Mouse (Mus musculus): Measurements from ENCODE around the gene Hist1h3e. TPM values are rescaled to one million over a fixed set of nuclear protein-coding genes. Genes with fewer than 3 reads are reported as not detected.
A peak's percentile ranks its signal among the peaks of the same experiment; 100 is the strongest.
"Not testable (repeated sequence)": the region's sequence is repeated elsewhere in the genome, so short reads cannot be mapped to it uniquely, and the experiment has no call there.

Gene Hist1h3e
- polyA plus RNA-seq (2015; fragmentation: Nextera tagmentation; extraction: Ambion mirVana): 2.6 and 2.7 TPM in 2 replicates

GRCm38 (mm10) chr13:23561883-23562659, at the start of gene Hist1h3e:
TSS of gene Hist1h3e (minus strand) at chr13:23562369.
- WGBS: under 1% methylated on average over 37 of the region's 67 CpGs
- H3K36me3 ChIP-seq, H3K27me3 ChIP-seq, H3K9me3 ChIP-seq, H3K4me1 ChIP-seq: not testable (repeated sequence)
- H3K4me3 ChIP-seq: peak within 1 kb of the TSS; percentile 50
- H3K9ac ChIP-seq (replicated peaks): peak within 1 kb of the TSS; percentile 72
- peak; percentile 95 for ATAC-seq (replicated peaks)
- peak within 1 kb of the TSS; percentile 65 for H3K4me2 ChIP-seq (replicated peaks)
- peak within 1 kb of the TSS; percentile 97 for H3K27ac ChIP-seq (replicated peaks)

- Histone ChIP-seq H3K4me2 (replicated peaks) (no peak overlapping the region), H3K27ac (replicated peaks) (no peak overlapping the region), H3K4me1 (no peaks in the 10 kb centered on the region), H3K36me3 (no peaks in the 10 kb centered on the region), H3K9me3 (no peaks in the 10 kb centered on the region), H3K9ac (replicated peaks) (no peak overlapping the region), H3K27me3 (no peaks in the 10 kb centered on the region), H3K4me3 (no peak overlapping the region)
- 89% methylated on average over 3 of the region's 3 CpGs for WGBS
- no peak for ATAC-seq (replicated peaks)
Measured at GRCm38 (mm10) chr13:23611638-23612037, 49.5 kb upstream of the Hist1h3e start.

GRCm38 (mm10) chr13:23610393-23610792, 48.2 kb upstream of the Hist1h3e start:
- H3K27ac ChIP-seq (replicated peaks): no peak overlapping the region

GRCm38 (mm10) chr13:23609844-23610243, 47.7 kb upstream of the Hist1h3e start:
- no peaks in the 10 kb centered on the region for H3K27me3 ChIP-seq
- no peak overlapping the region for H3K4me2 ChIP-seq (replicated peaks)
- no peaks in the 10 kb centered on the region for H3K36me3 ChIP-seq
- H3K9me3 ChIP-seq: no peaks in the 10 kb centered on the region
- no peak overlapping the region for H3K9ac ChIP-seq (replicated peaks)
- H3K4me3 ChIP-seq: no peak overlapping the region
- ATAC-seq (replicated peaks): no peak
- no peaks in the 10 kb centered on the region for H3K4me1 ChIP-seq
- no peak overlapping the region for H3K27ac ChIP-seq (replicated peaks)

More at GRCm38 (mm10) chr13:23610393-23610792, 48.2 kb upstream of the Hist1h3e start:
- WGBS: 82% methylated on average over 2 of the region's 2 CpGs
- Histone ChIP-seq H3K36me3 (no peaks in the 10 kb centered on the region), H3K9me3 (no peaks in the 10 kb centered on the region), H3K4me2 (replicated peaks) (no peak overlapping the region), H3K4me3 (no peak overlapping the region), H3K27me3 (no peaks in the 10 kb centered on the region), H3K9ac (replicated peaks) (no peak overlapping the region), H3K4me1 (no peaks in the 10 kb centered on the region)
- no peak for ATAC-seq (replicated peaks)

- 91% methylated on average over 4 of the region's 4 CpGs for WGBS
- Histone ChIP-seq H3K9ac (replicated peaks) (no peak overlapping the region), H3K9me3 (no peaks in the 10 kb centered on the region), H3K27me3 (no peaks in the 10 kb centered on the region), H3K4me1 (no peaks in the 10 kb centered on the region), H3K27ac (replicated peaks) (no peak overlapping the region), H3K4me3 (no peak overlapping the region), H3K4me2 (replicated peaks) (no peak overlapping the region), H3K36me3 (no peaks in the 10 kb centered on the region)
- ATAC-seq (replicated peaks): no peak
Measured at GRCm38 (mm10) chr13:23609209-23609608, 47.0 kb upstream of the Hist1h3e start.

GRCm38 (mm10) chr13:23605052-23605451, 42.9 kb upstream of the Hist1h3e start:
- no peak overlapping the region for H3K27ac ChIP-seq (replicated peaks)
- no peak overlapping the region for H3K4me2 ChIP-seq (replicated peaks)
- no peaks in the 10 kb centered on the region for H3K36me3 ChIP-seq
- no peak for ATAC-seq (replicated peaks)
- no peak overlapping the region for H3K9ac ChIP-seq (replicated peaks)
- H3K4me1 ChIP-seq: no peaks in the 10 kb centered on the region
- H3K27me3 ChIP-seq: no peaks in the 10 kb centered on the region
- no peaks in the 10 kb centered on the region for H3K9me3 ChIP-seq
- WGBS: 89% methylated on average over 3 of the region's 3 CpGs
- H3K4me3 ChIP-seq: no peak overlapping the region

- no peak overlapping the region for H3K4me2 ChIP-seq (replicated peaks)
- no peak overlapping the region for H3K4me3 ChIP-seq
- no peaks in the 10 kb centered on the region for H3K4me1 ChIP-seq
- H3K9me3 ChIP-seq: no peaks in the 10 kb centered on the region
- H3K36me3 ChIP-seq: no peaks in the 10 kb centered on the region
- 92% methylated on average over 3 of the region's 3 CpGs for WGBS
- no peak for ATAC-seq (replicated peaks)
- H3K27ac ChIP-seq (replicated peaks): no peak overlapping the region
- no peak overlapping the region for H3K9ac ChIP-seq (replicated peaks)
- no peaks in the 10 kb centered on the region for H3K27me3 ChIP-seq
Measured at GRCm38 (mm10) chr13:23604452-23604851, 42.3 kb upstream of the Hist1h3e start.

- H3K27me3 ChIP-seq: no peaks in the 10 kb centered on the region
- ATAC-seq (replicated peaks): no peak
- no peak overlapping the region for H3K27ac ChIP-seq (replicated peaks)
- H3K36me3 ChIP-seq: no peaks in the 10 kb centered on the region
- no peaks in the 10 kb centered on the region for H3K4me1 ChIP-seq
- H3K9ac ChIP-seq (replicated peaks): no peak overlapping the region
- H3K4me2 ChIP-seq (replicated peaks): no peak overlapping the region
- H3K9me3 ChIP-seq: no peaks in the 10 kb centered on the region
- WGBS: 91% methylated on average over 7 of the region's 7 CpGs
- H3K4me3 ChIP-seq: no peak overlapping the region
Measured at GRCm38 (mm10) chr13:23603182-23603699, 41.1 kb upstream of the Hist1h3e start.

GRCm38 (mm10) chr13:23597957-23598356, 35.8 kb upstream of the Hist1h3e start:
- H3K36me3 ChIP-seq: no peaks in the 10 kb centered on the region
- H3K27me3 ChIP-seq: no peaks in the 10 kb centered on the region
- 8% methylated on average over 9 of the region's 9 CpGs for WGBS
- H3K9ac ChIP-seq (replicated peaks): no peak overlapping the region
- H3K4me1 ChIP-seq: no peaks in the 10 kb centered on the region
- no peak for ATAC-seq (replicated peaks)
- H3K4me2 ChIP-seq (replicated peaks): no peak overlapping the region
- no peak overlapping the region for H3K4me3 ChIP-seq
- H3K9me3 ChIP-seq: no peaks in the 10 kb centered on the region
- H3K27ac ChIP-seq (replicated peaks): no peak overlapping the region

GRCm38 (mm10) chr13:23595622-23596372, 33.6 kb upstream of the Hist1h3e start:
- Histone ChIP-seq H3K4me3 (no peak overlapping the region), H3K27me3 (no peaks in the 10 kb centered on the region), H3K27ac (replicated peaks) (no peak overlapping the region), H3K36me3 (no peaks in the 10 kb centered on the region), H3K4me2 (replicated peaks) (no peak overlapping the region), H3K4me1 (no peaks in the 10 kb centered on the region), H3K9me3 (no peaks in the 10 kb centered on the region), H3K9ac (replicated peaks) (no peak overlapping the region)
- 87% methylated on average over 7 of the region's 7 CpGs for WGBS
- no peak for ATAC-seq (replicated peaks)

GRCm38 (mm10) chr13:23595185-23595584, 33.0 kb upstream of the Hist1h3e start:
- Histone ChIP-seq H3K27ac (replicated peaks) (no peak overlapping the region), H3K4me3 (no peak overlapping the region), H3K9me3 (no peaks in the 10 kb centered on the region), H3K36me3 (no peaks in the 10 kb centered on the region), H3K27me3 (no peaks in the 10 kb centered on the region), H3K9ac (replicated peaks) (no peak overlapping the region), H3K4me2 (replicated peaks) (no peak overlapping the region), H3K4me1 (no peaks in the 10 kb centered on the region)
- ATAC-seq (replicated peaks): no peak
- WGBS: 77% methylated on average over 2 of the region's 2 CpGs

- H3K4me3 ChIP-seq: no peak overlapping the region
- no peaks in the 10 kb centered on the region for H3K9me3 ChIP-seq
- H3K36me3 ChIP-seq: no peaks in the 10 kb centered on the region
- H3K4me2 ChIP-seq (replicated peaks): no peak overlapping the region
- WGBS: 87% methylated on average over 5 of the region's 5 CpGs
- no peak overlapping the region for H3K9ac ChIP-seq (replicated peaks)
- H3K27ac ChIP-seq (replicated peaks): no peak overlapping the region
- no peaks in the 10 kb centered on the region for H3K27me3 ChIP-seq
- no peak for ATAC-seq (replicated peaks)
- no peaks in the 10 kb centered on the region for H3K4me1 ChIP-seq
Measured at GRCm38 (mm10) chr13:23593051-23593770, 31.0 kb upstream of the Hist1h3e start.

Data from forebrain, embryonic 15.5 days (tissue).